Mouse (Mus musculus) MN1 (cell line): ENCODE results near the gene Supt3.

Experiments used
- DNase-seq: peaks from one replicate; pipeline ENCODE4 v3.0.0-alpha.2; 2016; ENCODE audit warnings: low spot score

Supt3 gene

DNA sequence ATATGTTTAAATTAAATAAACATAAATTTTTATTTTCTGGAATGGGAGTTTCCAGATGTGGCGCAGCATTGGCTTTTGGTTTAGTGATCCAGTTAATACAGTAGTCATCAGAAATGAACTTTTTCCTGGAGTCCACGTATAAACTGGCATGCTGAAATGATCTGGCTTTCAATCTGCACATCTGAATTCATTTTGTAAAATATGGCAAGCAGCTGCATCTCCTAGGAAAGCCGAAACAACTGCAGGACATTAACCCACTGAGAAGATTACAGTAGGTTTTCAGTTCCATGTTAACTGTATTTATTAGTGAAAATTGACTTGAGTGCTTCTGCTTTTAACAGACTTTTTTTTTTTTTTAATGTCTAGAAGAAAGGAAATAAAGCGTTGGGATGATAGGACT lies 5.4 kb downstream of the Supt3 start:
- DNase-seq = no peak

DNA sequence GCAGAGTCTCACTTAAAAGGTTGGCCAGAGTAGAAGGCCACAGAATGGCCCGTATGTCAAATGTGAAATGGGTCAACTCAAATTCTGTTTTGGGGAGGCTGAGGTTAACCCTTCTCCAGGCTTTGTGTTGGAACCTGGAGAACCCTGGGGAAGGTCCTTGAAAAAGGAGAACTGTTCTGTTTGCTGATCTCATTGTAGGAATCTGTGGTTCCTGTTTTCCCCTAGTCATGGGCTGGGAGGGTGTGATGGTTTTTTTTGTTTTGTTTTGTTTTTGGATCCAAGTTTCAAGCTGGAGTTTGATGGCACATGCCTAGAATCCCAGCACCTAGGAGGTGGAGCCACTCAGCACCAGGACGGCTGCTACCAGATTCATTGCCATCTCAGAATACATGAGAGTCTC lies 6.2 kb downstream of the Supt3 start:
- no peak for DNase-seq

DNA sequence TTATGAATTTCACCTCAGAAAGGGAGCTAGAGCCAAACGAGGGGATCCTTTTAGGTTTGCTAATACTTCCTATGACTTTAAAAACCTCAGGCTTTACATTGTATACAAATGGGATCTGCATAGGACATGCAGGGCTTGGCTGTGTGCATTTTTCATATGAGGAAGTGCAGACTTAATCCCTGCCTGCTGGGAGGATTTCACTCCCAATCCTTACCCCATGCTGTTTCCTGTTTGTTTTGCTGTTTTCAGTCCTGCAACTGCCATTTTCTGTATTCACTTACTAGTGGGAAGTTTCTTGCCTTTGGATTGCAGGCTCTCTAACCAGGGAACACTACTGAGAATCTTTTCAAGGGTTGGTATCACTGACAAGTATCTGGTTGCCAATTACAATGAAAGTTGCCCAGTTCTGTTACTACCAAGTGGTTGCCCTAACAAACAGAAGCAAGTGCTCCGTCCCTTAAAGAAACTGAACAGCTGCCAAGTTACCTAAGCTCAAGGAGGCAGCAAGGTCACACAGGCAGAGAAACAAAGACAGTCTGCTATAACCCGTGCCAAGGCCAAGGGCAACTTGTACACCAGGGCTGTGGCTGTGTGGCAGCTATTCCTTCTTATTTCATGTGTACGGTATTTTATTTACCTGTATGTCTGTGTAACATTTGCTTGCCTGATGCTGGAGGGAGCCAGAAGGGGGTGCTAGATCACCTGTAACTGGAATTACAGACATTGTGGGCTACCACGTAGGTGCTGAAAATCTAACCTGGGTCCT lies 12.2 kb downstream of the Supt3 start:
- DNase-seq = no peak

DNA sequence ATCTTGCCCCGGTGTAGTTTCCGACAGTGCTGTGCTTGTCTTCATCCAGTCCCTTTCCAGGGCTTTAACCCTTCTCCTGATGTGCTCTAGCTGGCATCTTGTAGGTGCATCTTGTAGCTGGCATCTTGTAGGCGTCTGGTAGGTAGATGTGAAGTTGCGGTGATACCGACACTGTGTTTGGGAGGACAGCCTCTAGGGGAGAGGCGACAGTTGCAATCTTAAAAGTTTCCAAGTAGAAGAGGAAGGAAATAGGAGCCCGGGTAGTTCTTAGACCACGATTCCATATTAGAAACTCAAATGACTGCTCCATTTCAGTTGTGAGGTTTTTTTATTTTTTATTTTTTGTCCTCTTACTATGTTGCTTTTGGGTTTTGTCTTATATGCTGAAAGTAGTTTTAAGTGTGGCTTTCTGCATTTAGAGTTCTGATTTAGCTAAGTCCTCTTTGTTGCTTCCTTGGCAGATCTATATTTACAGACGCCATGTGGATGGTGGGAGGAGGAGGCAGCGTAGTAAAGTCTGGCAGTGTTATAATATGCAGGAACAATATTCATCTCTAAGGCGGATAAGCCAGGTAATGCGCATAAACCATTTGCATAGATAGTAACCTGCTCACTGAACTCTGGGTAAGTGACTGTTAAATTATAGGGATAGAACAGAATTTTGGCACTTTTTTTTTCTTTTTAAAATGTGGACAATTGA lies 15.4 kb downstream of the Supt3 start:
- no peak for DNase-seq

DNA sequence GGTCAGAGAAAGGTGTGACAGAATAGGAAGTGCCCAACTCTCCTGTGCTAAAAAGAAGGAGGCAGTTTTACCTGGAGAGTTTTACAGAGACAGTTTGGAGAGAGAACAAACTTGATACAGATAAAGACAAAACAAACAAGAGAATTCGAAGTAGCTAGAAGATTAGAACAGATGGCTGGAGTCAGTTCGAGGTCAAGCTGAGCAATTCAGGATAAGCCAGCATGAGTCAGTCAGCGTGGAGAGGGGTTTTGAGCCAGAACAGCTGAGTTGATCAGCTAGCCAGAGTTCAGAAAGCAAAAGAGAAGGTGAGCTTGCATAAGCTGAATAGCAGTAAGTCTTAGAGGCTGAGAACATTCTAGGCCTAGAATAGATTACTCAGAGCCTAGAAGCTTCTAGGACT lies 20.4 kb downstream of the Supt3 start:
- DNase-seq = no peak

DNA sequence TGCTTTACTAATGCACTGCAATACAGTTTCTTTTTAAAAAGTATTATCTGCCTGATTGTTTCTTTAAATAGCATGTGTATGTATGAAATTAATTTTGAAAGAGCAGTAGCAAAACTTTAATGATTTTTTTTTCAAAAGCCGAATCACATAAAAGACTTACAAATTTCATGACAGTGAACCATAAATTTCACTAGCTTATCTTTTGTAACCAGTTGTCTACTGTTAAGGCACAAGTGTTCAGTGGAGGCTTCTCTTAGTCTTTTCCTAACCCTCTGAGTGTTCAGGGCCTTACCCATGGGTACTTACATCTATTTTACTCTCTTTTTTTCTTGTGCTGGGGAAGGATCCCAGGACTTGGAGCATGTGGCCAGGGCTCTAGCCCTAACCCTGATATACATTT lies 30.1 kb downstream of the Supt3 start:
- DNase-seq = no peak

DNA sequence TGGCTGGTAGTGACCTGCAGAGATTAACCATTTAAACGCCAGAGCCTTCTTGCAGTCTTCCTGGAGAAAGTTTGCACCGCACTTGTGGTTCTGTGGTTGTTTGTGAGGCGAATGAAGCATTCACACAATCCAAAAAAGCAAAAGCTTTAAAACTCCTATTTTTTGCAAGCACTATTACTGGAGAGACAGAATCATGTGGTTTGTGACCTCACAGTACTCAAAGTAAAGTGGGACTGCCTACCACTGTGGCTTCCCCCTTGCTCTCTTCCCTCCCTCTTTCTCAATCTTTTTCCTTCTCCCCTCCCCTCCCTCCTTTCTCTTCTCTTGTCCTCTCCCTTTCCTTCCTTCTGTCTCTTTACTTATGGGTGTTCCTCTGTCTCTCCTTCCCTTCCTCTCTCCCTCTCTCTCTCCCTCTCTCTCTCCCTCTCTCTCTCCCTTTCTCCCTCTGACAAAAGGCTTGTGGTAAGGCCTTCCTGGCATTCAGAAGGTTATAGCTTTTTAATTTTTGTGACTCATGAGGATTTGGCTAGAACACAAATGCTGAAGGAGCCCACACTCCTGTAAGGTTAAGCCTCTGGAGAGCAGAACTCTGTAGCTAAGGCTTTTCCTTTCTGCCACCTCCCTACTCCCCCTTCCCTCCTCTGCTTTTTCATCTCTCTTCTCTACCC lies 37.7 kb downstream of the Supt3 start, which contains the start of gene Runx2:
Gene Runx2 (minus strand): TSS at position 290 of the 668 bp plus-strand sequence.
- no peak for DNase-seq

DNA sequence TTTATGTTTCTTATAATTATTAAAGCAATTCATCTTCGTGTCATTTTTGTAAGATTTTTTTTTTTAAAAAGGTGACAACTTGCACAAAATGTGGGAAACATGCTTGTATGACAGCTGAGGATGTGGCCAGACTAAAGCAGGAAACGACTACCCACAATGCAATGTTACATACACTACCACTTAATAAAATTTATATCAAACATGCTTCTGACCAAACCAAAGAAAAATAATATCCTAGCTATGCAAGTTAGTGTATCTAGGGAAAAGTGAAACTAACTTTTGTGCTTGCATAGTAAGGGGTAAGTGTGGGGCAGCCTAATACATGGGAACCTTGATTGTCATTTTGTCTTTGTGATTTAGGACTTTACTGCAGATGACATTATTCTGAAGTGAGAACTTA lies 41.9 kb downstream of the Supt3 start:
- DNase-seq = no peak

DNA sequence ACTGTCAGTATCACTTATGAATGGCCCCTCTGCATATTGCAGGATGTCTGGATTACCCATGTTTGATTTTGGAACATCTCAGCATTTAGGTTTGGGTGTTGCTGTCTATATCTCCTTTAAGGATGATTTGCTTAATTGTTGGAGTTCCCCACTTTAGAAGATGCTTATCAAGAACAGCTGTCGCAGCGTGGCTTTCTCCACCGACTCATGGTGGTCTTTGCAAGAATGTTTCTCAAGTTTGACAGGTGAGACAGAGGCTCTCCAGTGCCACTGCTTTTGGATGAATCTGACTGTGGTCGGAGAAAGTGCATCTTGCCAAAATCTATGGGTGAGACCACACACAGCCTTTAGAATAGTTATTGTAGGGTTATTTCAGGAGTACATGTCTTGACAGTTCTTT lies 42.9 kb downstream of the Supt3 start:
- no peak for DNase-seq

DNA sequence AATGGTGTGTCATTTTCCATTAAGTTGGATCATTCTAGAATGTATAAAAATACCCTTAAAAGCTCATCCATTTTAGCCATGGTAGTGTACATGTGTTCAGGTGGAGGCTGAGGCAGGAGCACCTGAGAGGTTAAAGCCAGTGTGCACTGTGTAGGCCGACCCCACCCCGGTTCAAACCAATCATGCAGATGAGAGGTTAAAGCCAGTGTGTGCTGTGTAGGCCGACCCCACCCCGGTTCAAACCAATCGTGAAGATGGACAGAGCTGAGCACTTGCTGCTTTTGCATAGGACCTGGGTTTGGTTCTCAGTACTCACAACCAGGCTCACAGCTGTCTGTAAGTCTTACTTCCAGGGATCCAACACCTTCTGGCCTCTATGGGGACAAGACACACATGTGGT lies 45.0 kb downstream of the Supt3 start:
- no peak for DNase-seq

DNA sequence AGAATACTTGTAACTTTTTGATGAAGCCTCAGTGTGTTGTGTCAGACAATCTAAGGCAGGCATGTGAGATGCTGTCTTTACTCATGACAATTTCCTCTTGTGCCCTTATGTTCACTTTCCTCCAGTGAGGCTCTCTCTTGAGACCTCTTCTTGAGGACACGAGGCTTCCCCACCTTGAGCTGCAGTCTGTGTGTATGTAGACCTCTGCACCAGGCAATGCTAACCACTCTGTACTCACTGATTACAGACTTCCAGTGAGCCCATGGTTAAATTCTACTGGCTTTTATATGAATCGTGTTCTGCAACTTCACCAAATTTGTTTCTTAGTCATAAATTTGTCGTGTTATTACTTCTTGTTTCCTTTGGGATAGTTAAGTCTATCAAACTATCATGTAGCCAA lies 50.2 kb downstream of the Supt3 start:
- no peak for DNase-seq

DNA sequence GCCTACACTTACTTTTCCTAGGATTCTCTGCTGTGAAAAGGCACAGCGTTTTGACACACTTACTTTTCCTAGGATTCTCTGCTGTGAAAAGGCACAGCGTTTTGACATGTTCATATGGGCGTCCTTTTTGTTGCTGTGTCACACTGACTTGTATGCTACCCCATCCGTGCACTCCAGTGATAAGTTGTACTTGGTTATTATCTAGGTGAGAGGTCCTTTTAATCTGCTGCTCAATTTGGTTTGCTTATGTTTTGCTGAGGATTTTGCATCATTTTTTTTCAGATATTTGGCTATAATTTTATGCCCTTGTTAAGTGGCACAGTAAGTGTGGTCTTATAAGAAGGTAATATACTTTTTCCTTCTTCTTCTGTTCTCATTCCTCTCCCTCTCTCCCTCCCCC lies 51.0 kb downstream of the Supt3 start:
- DNase-seq = no peak

DNA sequence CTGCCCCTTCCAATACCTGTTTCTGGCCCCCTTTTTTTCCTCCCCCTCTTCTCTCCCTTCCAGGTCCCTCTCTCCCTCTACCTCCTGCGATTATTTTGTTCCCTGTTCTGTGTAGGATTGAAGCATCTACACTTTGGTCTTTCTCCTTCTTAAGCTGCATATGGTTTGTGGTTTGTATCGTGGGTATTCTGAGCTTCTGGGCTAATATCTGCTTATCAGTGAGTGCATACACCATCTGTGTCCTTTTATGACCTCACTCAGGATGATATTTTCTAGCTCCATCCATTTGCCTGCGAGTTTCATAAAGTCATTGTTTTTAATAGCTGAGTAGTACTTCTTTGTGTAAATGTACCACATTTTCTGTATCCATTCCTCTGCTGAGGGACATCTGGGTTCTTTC lies 52.6 kb downstream of the Supt3 start:
- DNase-seq = no peak

DNA sequence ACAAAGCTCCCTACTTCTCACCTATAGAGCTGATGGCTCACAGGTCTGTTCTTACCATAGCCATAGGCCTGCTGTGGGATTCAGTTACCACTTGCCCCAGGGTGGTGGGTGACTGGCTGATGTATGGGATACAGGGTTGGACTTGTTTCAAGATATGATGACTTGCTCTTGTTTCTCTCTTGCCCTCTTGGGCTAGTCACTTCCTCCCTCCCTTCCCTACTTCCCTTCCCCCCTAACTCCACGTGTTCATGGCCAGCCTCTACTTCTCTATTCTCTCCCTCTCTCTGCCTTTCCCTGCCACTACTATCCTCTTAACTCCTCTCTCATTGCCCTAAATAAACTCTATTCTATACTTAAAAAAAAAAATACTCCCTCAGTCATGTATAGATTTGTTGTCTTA lies 54.2 kb downstream of the Supt3 start:
- DNase-seq = no peak

DNA sequence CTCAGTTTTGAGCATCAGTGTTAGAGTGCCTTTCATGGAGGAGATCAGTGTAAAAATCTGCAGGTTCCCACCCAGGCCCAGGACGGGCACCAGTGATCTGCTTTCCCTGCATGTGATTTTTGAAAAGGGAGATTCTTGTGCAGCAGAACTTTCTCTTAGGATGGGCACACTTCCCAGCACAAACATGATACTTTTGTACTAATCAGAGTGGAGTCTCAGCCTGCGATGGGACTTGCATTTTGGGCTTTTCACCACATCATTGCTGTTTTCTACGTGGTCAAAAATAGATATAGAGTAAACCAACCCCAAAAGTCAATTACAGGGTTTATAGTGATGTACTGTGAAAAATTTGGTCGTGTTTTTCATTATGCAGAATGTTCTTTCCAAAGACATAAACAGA lies 65.2 kb downstream of the Supt3 start:
- DNase-seq = no peak

DNA sequence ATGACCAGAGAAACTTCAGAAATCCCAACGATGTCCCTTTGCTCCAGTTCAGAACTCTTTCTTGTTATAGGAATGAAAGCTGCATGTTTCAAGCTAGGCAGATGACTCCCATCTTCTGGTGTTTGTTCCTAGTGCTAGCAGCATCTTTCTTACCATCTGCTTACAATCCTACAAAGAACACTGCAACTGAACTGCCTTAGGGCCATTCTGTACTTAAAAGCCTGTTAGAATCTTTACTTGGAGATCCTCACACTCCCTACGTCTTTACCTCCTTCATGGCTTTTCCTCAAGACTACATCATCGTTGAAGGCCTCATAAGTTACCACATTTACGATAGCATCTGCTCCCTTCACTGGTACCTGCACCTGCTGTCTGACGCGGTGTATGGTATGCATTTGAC lies 86.2 kb downstream of the Supt3 start:
- no peak for DNase-seq

DNA sequence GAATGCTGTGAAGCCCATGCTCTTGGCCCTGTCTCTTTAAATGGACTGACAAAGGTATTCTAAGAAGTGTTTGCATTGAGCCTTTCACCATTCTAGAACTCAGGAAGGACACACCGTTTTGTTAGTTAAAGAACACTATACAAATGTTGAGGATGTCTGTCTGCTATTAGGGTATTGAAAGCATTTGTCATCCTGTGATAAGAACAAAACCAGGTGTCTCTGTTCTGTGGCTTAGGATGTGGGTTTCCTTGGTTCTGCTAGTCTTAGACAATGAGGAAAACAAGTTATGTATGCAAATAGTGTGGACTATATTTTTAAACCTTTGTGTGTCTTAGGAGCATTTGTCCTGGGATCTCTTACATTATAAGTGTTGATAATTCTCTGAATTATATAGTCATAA lies 116.6 kb downstream of the Supt3 start:
- DNase-seq = no peak

DNA sequence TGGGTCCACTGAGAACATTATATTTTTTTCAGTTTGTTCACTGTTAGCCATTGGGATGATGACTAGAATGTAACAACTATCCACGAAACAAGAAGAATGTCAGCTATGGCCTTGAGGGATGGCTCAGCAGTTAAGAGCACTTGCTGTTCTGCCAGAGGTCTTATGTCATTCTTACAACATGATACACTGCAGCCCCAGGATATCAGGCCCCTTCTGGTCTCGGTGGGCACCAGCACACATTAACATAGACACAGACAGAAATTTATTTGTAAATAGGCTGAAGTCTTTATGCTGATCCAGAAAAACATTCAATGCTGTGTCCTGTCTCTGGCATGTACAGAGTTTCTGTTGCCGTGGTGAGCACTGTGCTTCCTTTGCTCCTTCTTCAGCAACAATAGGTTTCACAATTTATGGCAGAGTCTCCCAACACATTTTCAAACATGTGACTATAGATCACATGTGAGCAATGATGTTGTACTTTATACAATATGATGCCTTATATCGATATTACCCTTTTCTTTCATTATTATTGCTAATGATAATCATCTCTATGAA lies 166.7 kb downstream of the Supt3 start:
- no peak for DNase-seq

DNA sequence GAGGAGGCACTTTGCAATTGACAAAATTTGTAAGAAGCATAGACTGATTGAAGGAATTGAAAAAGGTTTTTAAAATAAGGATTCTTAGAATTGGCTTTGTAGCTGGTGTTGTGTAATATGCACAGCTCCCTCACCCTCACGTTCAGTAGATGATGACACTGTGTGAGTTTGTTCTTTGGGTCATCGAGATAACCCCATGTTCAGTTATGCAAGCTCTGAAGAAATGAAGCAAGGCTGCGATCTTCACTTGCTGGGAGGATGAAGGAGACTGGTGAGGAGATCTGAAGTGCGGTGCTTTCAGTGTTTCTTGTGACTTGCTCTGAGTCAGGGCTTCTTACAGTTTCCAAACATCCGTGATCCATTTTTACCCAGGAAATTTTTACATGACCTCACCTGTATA lies 168.4 kb downstream of the Supt3 start:
- DNase-seq = no peak

DNA sequence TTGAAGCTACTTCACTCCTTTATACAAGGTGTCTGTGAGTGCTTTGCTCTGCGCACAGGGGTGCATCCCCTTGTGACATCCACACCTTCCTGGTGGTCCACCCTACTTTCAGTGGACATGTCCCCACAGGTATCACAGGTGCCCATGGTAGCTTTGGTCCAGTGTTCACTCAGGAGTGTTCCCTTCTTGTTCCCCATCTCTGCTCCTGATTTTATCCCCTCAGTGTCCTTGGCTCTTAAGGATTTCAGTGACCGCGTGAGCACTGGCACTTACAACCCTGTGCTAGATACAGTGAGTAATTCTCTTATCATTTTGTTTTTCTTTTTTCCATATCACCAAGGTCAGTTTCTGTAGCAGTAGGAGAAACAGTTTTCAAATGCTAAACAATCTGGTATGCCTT lies 171.4 kb downstream of the Supt3 start:
- DNase-seq = no peak

DNA sequence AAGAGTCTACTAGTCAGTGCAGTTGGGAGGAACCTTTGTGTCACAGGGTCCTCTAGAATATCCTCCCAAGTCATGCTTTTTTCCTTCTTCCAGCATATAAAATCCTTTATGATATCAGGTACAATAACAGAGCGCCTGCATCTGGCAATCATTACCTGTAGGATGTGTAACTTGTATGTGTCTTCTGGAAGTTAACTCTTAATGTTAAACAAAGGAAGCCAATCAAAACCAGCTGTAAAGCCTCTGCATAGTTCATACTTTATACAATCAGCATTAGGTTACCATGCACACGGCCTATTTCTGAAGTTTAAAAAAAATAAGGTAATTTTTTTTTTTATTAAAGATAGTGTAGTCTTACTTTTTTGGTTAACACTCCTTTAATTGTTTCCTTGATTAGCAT lies 179.7 kb downstream of the Supt3 start:
- no peak for DNase-seq

DNA sequence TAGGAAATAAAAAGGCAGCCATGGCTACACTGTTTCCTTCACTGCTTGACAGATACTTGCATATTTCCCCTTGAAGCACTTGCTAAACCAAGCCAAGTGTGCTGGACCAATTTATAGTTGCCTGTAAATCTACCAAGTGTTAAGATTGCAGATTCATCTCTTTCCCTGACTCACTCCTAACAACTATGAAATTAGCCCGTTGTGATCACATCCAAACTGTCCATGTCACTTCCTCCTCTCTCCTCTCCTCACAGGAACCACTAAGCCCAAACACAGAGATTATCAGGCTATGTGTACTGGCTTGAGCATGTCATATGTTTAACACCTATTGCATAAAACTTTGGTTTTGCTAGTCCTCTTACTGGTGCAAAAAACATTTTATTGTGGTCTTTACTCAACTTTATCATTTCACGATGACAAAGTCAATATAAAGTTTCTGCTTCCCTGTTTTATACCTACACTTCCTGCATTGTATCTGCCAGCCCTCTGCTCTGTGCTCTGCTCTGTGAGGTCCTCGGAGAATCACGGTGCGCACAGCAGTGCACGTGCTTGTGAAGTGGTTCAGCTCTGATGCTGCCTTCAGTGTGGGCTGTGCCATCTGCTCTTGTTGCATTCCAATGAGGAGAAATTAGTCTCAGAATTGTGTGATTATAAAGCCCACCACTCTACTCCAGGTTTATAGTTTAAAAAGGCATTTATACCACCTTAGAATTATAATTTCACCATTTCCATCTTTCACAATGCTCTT lies 186.3 kb downstream of the Supt3 start:
- DNase-seq = no peak
